Mouse (Mus musculus): ENCODE data around the gene Etv4. TPM values are rescaled to one million over a fixed set of nuclear protein-coding genes. Genes with fewer than 3 reads are reported as not detected.

Gene Etv4
- total and polyA plus RNA-seq, 3 experiments: 0.61 TPM; not detected in 2

GRCm38 (mm10) chr11:101770266-101770665 lies 14.9 kb downstream of the Etv4 start:
- DNase-seq: peak in 1 of 2 experiments; percentile 45
- no peak overlapping the region for H3K9ac ChIP-seq (ENCODE audit: low read depth, low read length)
- peaks cover 1% of the 10 kb centered on the region; the same call in 1 of the 2 replicates for H3K4me1 ChIP-seq (ENCODE audit: control insufficient read depth, insufficient read depth, low read length)
- no peak overlapping the region for H3K4me3 ChIP-seq
- no peak overlapping the region; the same call in 1 of the 2 replicates for H3K27ac ChIP-seq
- H3K79me2 ChIP-seq (replicated peaks; ENCODE audit: control insufficient read depth, insufficient read depth, low read length): no peaks in the 10 kb centered on the region
- intact Hi-C loops (cut with DNase I): no loop called here
- 0 out of 2 replicates have a peak, but pooled peaks have one; percentile 20 for TF ChIP-seq EP300 (IDR thresholded peaks at IDR 0.05; ENCODE audit: insufficient read depth, low read depth, low read length)
- no peak for TF ChIP-seq POLR2A (IDR thresholded peaks at IDR 0.05; ENCODE audit: insufficient read depth, low read depth, low read length)
- 71% methylated on average over 12 of the region's 12 CpGs for WGBS
- no peaks in the 10 kb centered on the region for H3K27me3 ChIP-seq (ENCODE audit: control insufficient read depth, insufficient read depth, low read length)
- H3K36me3 ChIP-seq (ENCODE audit: control insufficient read depth, insufficient read depth, low read length): no peaks in the 10 kb centered on the region

- Histone ChIP-seq H3K36me3 (ENCODE audit: control insufficient read depth, insufficient read depth, low read length) (no peaks in the 10 kb centered on the region), H3K4me3 (no peak overlapping the region), H3K9ac (ENCODE audit: low read depth, low read length) (no peak overlapping the region), H3K27me3 (ENCODE audit: control insufficient read depth, insufficient read depth, low read length) (no peaks in the 10 kb centered on the region), H3K4me1 (ENCODE audit: control insufficient read depth, insufficient read depth, low read length) (peaks cover 1% of the 10 kb centered on the region; the same call in 1 of the 2 replicates), H3K27ac (no peak overlapping the region), H3K79me2 (replicated peaks; ENCODE audit: control insufficient read depth, insufficient read depth, low read length) (no peaks in the 10 kb centered on the region)
- no peak for DNase-seq
- TF ChIP-seq EP300 (IDR thresholded peaks at IDR 0.05; ENCODE audit: insufficient read depth, low read depth, low read length) (no peak), POLR2A (IDR thresholded peaks at IDR 0.05; ENCODE audit: insufficient read depth, low read depth, low read length) (no peak), CTCF (IDR thresholded peaks at IDR 0.05) (no peak)
- 76% methylated on average over 6 of the region's 6 CpGs for WGBS
- intact Hi-C loops (cut with DNase I): no loop called here
These were observed 16.4 kb downstream of the Etv4 start for GRCm38 (mm10) chr11:101768721-101769120.

GRCm38 (mm10) chr11:101767326-101767725 lies 17.8 kb downstream of the Etv4 start:
- Histone ChIP-seq H3K9ac (ENCODE audit: low read depth, low read length) (no peak overlapping the region), H3K4me1 (ENCODE audit: control insufficient read depth, insufficient read depth, low read length) (peaks cover 1% of the 10 kb centered on the region; the same call in 1 of the 2 replicates), H3K27me3 (ENCODE audit: control insufficient read depth, insufficient read depth, low read length) (no peaks in the 10 kb centered on the region), H3K36me3 (ENCODE audit: control insufficient read depth, insufficient read depth, low read length) (no peaks in the 10 kb centered on the region), H3K27ac (no peak overlapping the region), H3K4me3 (no peak overlapping the region), H3K79me2 (replicated peaks; ENCODE audit: control insufficient read depth, insufficient read depth, low read length) (no peaks in the 10 kb centered on the region)
- intact Hi-C loops (cut with DNase I): no loop called here
- WGBS: 69% methylated on average over 5 of the region's 5 CpGs
- no peak for DNase-seq
- TF ChIP-seq POLR2A (IDR thresholded peaks at IDR 0.05; ENCODE audit: insufficient read depth, low read depth, low read length) (no peak), CTCF (IDR thresholded peaks at IDR 0.05) (no peak), EP300 (IDR thresholded peaks at IDR 0.05; ENCODE audit: insufficient read depth, low read depth, low read length) (no peak)

- no peaks in the 10 kb centered on the region for H3K36me3 ChIP-seq (ENCODE audit: control insufficient read depth, insufficient read depth, low read length)
- intact Hi-C loops (cut with DNase I): no loop called here
- H3K4me1 ChIP-seq (ENCODE audit: control insufficient read depth, insufficient read depth, low read length): no peaks in the 10 kb centered on the region
- no peak overlapping the region for H3K27ac ChIP-seq
- TF ChIP-seq EP300 (IDR thresholded peaks at IDR 0.05; ENCODE audit: insufficient read depth, low read depth, low read length) (no peak), CTCF (IDR thresholded peaks at IDR 0.05) (no peak)
- no peaks in the 10 kb centered on the region for H3K79me2 ChIP-seq (replicated peaks; ENCODE audit: control insufficient read depth, insufficient read depth, low read length)
- H3K4me3 ChIP-seq: no peak overlapping the region
- H3K9ac ChIP-seq (ENCODE audit: low read depth, low read length): no peak overlapping the region
- WGBS: 88% methylated on average over 8 of the region's 8 CpGs
- no peaks in the 10 kb centered on the region for H3K27me3 ChIP-seq (ENCODE audit: control insufficient read depth, insufficient read depth, low read length)
- no peak for DNase-seq
These were observed 20.6 kb downstream of the Etv4 start for GRCm38 (mm10) chr11:101764546-101764945.

- Histone ChIP-seq H3K27ac (no peak overlapping the region), H3K4me1 (ENCODE audit: control insufficient read depth, insufficient read depth, low read length) (no peaks in the 10 kb centered on the region), H3K27me3 (ENCODE audit: control insufficient read depth, insufficient read depth, low read length) (no peaks in the 10 kb centered on the region), H3K36me3 (ENCODE audit: control insufficient read depth, insufficient read depth, low read length) (no peaks in the 10 kb centered on the region; the same call in 1 of the 2 replicates), H3K79me2 (replicated peaks; ENCODE audit: control insufficient read depth, insufficient read depth, low read length) (no peaks in the 10 kb centered on the region), H3K9ac (ENCODE audit: low read depth, low read length) (no peak overlapping the region), H3K4me3 (no peak overlapping the region)
- 42% methylated on average over 7 of the region's 7 CpGs for WGBS
- no peak for DNase-seq
- TF ChIP-seq EP300 (IDR thresholded peaks at IDR 0.05; ENCODE audit: insufficient read depth, low read depth, low read length) (no peak), CTCF (IDR thresholded peaks at IDR 0.05) (peak; percentile 88)
- intact Hi-C loops (cut with DNase I): loop anchor here (1.0 to 2.0 kb wide), 2 partner anchors 51 to 147 kb away; no protein-coding TSS in a partner anchor
These were observed 21.4 kb downstream of the Etv4 start for GRCm38 (mm10) chr11:101763723-101764122.

GRCm38 (mm10) chr11:101759530-101759929 lies 25.6 kb downstream of the Etv4 start:
- no peak overlapping the region for H3K4me3 ChIP-seq
- DNase-seq: no peak
- no peaks in the 10 kb centered on the region for H3K27me3 ChIP-seq (ENCODE audit: control insufficient read depth, insufficient read depth, low read length)
- no peak overlapping the region for H3K27ac ChIP-seq
- H3K4me1 ChIP-seq (ENCODE audit: control insufficient read depth, insufficient read depth, low read length): peaks cover 2% of the 10 kb centered on the region; the same call in 1 of the 2 replicates
- no peaks in the 10 kb centered on the region for H3K79me2 ChIP-seq (replicated peaks; ENCODE audit: control insufficient read depth, insufficient read depth, low read length)
- no peak overlapping the region for H3K9ac ChIP-seq (ENCODE audit: low read depth, low read length)
- 94% methylated on average over 3 of the region's 3 CpGs for WGBS
- TF ChIP-seq POLR2A (IDR thresholded peaks at IDR 0.05; ENCODE audit: insufficient read depth, low read depth, low read length) (no peak), EP300 (IDR thresholded peaks at IDR 0.05; ENCODE audit: insufficient read depth, low read depth, low read length) (no peak), CTCF (IDR thresholded peaks at IDR 0.05) (no peak)
- intact Hi-C loops (cut with DNase I): no loop called here
- H3K36me3 ChIP-seq (ENCODE audit: control insufficient read depth, insufficient read depth, low read length): peaks cover 9% of the 10 kb centered on the region

Data from heart, adult 2 months (tissue).